Mouse (Mus musculus) neural tube, embryonic 13.5 days (tissue): ENCODE results near the gene Galnt9. TPM values are rescaled to one million over a fixed set of nuclear protein-coding genes. Genes with fewer than 3 reads are reported as not detected.

Experiments used
- ATAC-seq: fragments of 200-750 bp; cut with Nextera tagmentation; 2 replicates; pipeline ENCODE4 v1.8.0; 2017; ENCODE audit warnings: low read depth, mild to moderate bottlenecking, moderate TSS enrichment, moderate library complexity
- H3K27ac ChIP-seq: fragments of 300-500 bp; sonication (generic); replicated peaks from 2 replicates; pipeline ENCODE4 v1.5.1; 2015; ENCODE audit warnings: moderate library complexity, mild to moderate bottlenecking, inconsistent platforms
- H3K27me3 ChIP-seq: fragments of 300-500 bp; sonication (generic); 2 replicates; pipeline ENCODE4 v1.6.1; 2015; ENCODE audit warnings: mild to moderate bottlenecking, inconsistent platforms
- H3K36me3 ChIP-seq: fragments of 300-500 bp; sonication (generic); 2 replicates; pipeline ENCODE4 v1.6.1; 2015; ENCODE audit warnings: mild to moderate bottlenecking, inconsistent platforms
- H3K4me1 ChIP-seq: fragments of 300-500 bp; sonication (generic); replicated peaks from 2 replicates; pipeline ENCODE4 v1.6.1; 2015; ENCODE audit warnings: inconsistent platforms
- H3K4me2 ChIP-seq: fragments of 300-500 bp; sonication (generic); 2 replicates; pipeline ENCODE4 v1.6.1; 2015; ENCODE audit warnings: inconsistent platforms, mild to moderate bottlenecking, moderate library complexity
- H3K4me3 ChIP-seq: fragments of 300-500 bp; sonication (generic); 2 replicates; pipeline ENCODE4 v1.5.1; 2015; ENCODE audit warnings: mild to moderate bottlenecking, inconsistent platforms
- H3K9ac ChIP-seq: fragments of 300-500 bp; sonication (generic); 2 replicates; pipeline ENCODE4 v1.6.1; 2015; ENCODE audit warnings: moderate library complexity, mild to moderate bottlenecking, inconsistent platforms
- H3K9me3 ChIP-seq: fragments of 300-500 bp; sonication (generic); 2 replicates; pipeline ENCODE4 v1.6.1; 2016; ENCODE audit warnings: inconsistent platforms
- WGBS: fragments of 180-500 bp; shearing (Covaris S2); methylation state at CpG from one replicate; pipeline ENCODE4 v1.1.7; 2015; 5-methylcytosine and 5-hydroxymethylcytosine counted together
- polyA plus RNA-seq: library from polyadenylated mRNA; unstranded; fragments of >200 nt; fragmentation: Nextera tagmentation; extraction: Ambion mirVana; gene quantifications from 2 replicates; pipeline ENCODE4 v1.2.1, GENCODE M21; 2015

Galnt9 gene
- polyA plus RNA-seq, 1 experiment from 2014 or later: 17.8 TPM

- no peaks in the 10 kb centered on the region for H3K36me3 ChIP-seq
- no peaks in the 10 kb centered on the region for H3K27me3 ChIP-seq
- 89% methylated on average over 8 of the region's 8 CpGs for WGBS
- H3K4me3 ChIP-seq: no peak overlapping the region
- no peak overlapping the region for H3K27ac ChIP-seq
- ATAC-seq: no peak
- H3K4me2 ChIP-seq: no peak overlapping the region
- no peak overlapping the region for H3K9ac ChIP-seq
- peaks cover 6% of the 10 kb centered on the region; the same call in 1 of the 2 replicates for H3K4me1 ChIP-seq
- no peaks in the 10 kb centered on the region for H3K9me3 ChIP-seq
Measured at GRCm38 (mm10) chr5:110559679-110560078, 15.5 kb downstream of the Galnt9 start.

DNA sequence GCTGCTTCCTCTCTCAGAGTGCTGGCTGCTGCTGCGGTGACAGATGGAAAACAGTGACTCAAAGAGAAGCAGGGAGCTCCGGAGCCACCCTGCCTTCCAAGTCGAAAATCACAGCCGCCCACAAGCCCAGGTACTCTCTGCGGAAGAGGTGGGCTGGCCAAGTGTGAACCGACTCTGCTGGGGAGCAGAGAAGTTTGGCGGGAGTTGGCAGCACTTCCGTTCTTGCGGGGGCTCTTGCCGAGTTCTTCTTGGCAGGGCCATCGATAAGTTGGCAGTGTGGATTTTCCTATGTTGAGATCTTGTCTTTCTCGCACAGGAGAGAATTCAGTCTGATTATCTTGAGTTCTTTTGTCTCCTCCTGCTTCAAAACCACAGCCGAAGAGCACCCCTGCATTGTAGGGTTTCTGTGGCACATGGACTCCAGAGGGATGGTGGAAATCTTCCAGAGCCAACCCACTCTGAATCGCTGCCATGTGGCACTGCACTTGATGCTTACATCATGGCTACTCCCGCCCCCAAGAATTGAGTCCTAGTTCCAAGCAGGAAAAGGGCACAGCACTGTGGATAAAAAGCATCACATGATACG, 18.7 kb downstream of the Galnt9 start:
- no peak overlapping the region for H3K9ac ChIP-seq
- no peak overlapping the region for H3K27ac ChIP-seq
- 83% methylated on average over 16 of the region's 16 CpGs for WGBS
- no peak for ATAC-seq
- H3K9me3 ChIP-seq: no peaks in the 10 kb centered on the region
- peaks cover 10% of the 10 kb centered on the region; the same call in 1 of the 2 replicates for H3K4me1 ChIP-seq
- no peak overlapping the region for H3K4me2 ChIP-seq
- H3K4me3 ChIP-seq: no peak overlapping the region
- no peaks in the 10 kb centered on the region for H3K36me3 ChIP-seq
- H3K27me3 ChIP-seq: no peaks in the 10 kb centered on the region

GRCm38 (mm10) chr5:110564986-110565644, 21.0 kb downstream of the Galnt9 start:
- H3K36me3 ChIP-seq: no peaks in the 10 kb centered on the region
- no peak overlapping the region for H3K9ac ChIP-seq
- no peak for ATAC-seq
- no peaks in the 10 kb centered on the region for H3K9me3 ChIP-seq
- 69% methylated on average over 4 of the region's 4 CpGs for WGBS
- no peak overlapping the region for H3K4me3 ChIP-seq
- H3K27me3 ChIP-seq: no peaks in the 10 kb centered on the region
- H3K4me1 ChIP-seq: peaks cover 11% of the 10 kb centered on the region; the same call in 1 of the 2 replicates
- no peak overlapping the region for H3K4me2 ChIP-seq
- no peak overlapping the region for H3K27ac ChIP-seq

GRCm38 (mm10) chr5:110567547-110567946, 23.4 kb downstream of the Galnt9 start:
- H3K27ac ChIP-seq: no peak overlapping the region
- no peak for ATAC-seq
- H3K4me3 ChIP-seq: no peak overlapping the region
- no peaks in the 10 kb centered on the region for H3K27me3 ChIP-seq
- H3K4me1 ChIP-seq: peaks cover 11% of the 10 kb centered on the region; the same call in 1 of the 2 replicates
- H3K9me3 ChIP-seq: no peaks in the 10 kb centered on the region
- H3K9ac ChIP-seq: no peak overlapping the region
- H3K36me3 ChIP-seq: no peaks in the 10 kb centered on the region
- 91% methylated on average over 2 of the region's 2 CpGs for WGBS
- H3K4me2 ChIP-seq: no peak overlapping the region

DNA sequence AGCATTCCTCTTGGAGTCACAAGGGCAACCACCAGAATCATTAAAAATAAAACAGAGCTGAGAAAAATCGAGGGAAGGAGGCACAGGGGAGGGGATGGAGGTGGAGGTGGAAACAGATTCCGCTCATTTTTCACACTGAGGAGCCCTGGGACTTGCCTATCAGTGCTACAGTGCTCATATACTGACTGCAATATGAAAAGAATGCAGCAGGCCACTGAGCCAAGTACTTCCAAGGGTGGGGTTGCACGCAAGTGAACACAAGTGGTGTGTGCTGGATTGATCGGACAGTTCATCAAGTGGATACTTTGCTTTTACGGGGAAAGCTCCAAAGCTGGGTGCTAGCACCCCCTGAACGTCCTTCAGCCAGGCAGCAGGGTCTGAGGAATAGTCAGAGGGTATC, 30.7 kb downstream of the Galnt9 start:
- Histone ChIP-seq H3K4me2 (no peak overlapping the region), H3K9ac (no peak overlapping the region), H3K9me3 (no peaks in the 10 kb centered on the region), H3K4me3 (no peak overlapping the region), H3K36me3 (no peaks in the 10 kb centered on the region), H3K27me3 (peaks cover 4% of the 10 kb centered on the region; the same call in 1 of the 2 replicates), H3K27ac (no peak overlapping the region), H3K4me1 (no peaks in the 10 kb centered on the region)
- WGBS: 82% methylated on average over 6 of the region's 6 CpGs
- no peak for ATAC-seq

DNA sequence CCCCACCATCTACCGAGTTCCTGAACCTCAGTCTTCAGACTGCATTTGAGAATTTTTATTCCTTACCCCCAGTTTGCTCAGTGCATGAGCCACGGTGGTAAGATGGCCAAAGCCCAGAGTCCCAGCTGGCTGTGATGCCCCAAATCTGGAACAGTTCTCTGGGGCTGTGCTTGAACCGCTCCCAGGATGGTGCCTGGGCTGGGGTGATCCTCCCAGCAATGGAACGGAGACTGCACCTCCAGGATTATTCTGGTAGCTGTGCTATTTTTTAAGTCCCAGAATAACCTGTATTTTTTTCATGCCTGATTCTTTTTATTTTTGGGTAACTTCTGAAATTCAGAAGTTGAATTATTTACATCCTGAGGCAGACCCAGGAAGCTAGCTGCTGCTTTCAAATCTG, 35.1 kb downstream of the Galnt9 start:
- no peak overlapping the region for H3K4me3 ChIP-seq
- peaks cover 13% of the 10 kb centered on the region for H3K4me1 ChIP-seq
- H3K27ac ChIP-seq: no peak overlapping the region
- no peaks in the 10 kb centered on the region for H3K36me3 ChIP-seq
- no peak overlapping the region for H3K9ac ChIP-seq
- WGBS: 90% methylated on average over 4 of the region's 4 CpGs
- no peak for ATAC-seq
- H3K27me3 ChIP-seq: peaks cover 4% of the 10 kb centered on the region; the same call in 1 of the 2 replicates
- no peak overlapping the region for H3K4me2 ChIP-seq
- H3K9me3 ChIP-seq: no peaks in the 10 kb centered on the region

DNA sequence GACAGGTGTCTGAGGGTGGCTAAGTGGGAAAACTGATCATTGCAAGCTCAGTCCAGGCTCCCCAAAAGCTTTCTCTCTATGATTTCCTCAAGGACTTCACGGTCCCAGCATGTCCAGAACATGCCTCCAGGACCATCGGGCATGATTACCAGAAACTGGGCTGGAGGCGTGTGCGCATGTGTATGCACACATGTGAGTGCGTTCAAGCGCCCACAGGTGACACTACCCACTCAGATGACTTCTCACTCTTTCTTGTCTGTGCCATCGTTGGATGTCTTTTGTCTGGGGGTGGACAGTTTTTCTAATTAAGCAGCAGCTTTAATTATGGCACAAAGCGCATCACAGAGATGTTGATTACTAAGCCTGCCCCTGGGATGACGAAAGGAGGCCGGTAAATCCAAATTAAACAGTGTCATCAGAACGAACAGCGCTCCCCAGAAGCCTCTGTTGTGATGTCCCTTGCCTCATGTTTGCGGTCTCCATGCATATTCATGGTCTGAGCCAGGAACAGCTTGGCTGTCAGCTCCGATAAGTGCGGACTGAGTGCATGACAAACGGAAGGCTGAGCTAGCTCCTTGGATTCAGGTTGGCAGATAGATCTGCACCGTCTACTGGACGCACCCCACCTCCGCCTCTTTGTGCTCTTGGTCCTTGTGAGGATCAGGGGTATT, 36.5 kb downstream of the Galnt9 start:
- Histone ChIP-seq H3K4me1 (peaks cover 13% of the 10 kb centered on the region), H3K9ac (no peak overlapping the region), H3K27me3 (peaks cover 4% of the 10 kb centered on the region; the same call in 1 of the 2 replicates), H3K36me3 (no peaks in the 10 kb centered on the region), H3K27ac (no peak overlapping the region), H3K4me3 (no peak overlapping the region), H3K4me2 (no peak overlapping the region), H3K9me3 (no peaks in the 10 kb centered on the region)
- 61% methylated on average over 19 of the region's 19 CpGs for WGBS
- peak; percentile 62; the same call in 1 of the 2 replicates for ATAC-seq

DNA sequence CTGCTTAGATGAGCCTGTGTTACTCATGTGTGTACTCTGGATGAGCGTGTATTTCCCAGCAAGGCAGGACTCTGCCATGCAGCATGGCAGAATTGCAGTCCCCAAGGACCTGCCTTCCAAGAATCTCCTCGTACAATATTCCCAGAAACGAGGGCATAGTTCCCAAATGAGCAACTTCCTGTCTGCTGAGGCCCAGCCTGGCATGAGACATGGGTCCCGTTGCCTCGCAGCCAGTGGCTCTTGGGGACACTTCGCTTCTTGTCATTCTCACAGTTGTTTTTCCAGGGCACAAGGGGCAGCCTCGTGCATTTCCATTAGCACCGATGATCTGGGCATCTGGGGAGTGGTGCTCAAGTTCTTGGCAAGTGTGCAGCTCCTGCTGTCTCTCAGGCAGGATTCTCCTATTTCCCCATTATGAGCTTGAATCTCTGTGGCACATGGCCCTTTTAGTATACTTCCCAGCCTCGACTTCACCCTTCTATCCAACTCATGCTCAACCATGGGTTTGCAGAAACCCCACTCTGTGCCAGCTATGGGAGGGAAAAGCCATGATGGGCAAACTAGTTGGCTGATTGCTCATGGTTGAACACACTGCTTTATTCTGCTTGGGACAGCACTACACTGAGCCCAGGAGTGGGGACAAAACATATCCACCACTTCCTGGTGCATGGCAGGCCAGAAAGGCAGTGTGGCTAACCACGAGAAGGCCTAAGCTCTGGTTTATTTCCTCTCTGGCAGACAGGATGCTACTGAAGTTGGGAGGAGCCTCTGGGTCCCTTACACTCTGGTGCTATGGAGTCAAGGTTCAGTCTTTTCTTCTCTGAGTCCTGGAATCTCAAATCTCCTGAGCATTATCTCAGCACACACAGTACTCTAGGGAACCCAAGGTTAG, 38.7 kb downstream of the Galnt9 start:
- WGBS: 60% methylated on average over 10 of the region's 10 CpGs
- Histone ChIP-seq H3K36me3 (no peaks in the 10 kb centered on the region), H3K4me1 (peaks cover 13% of the 10 kb centered on the region), H3K4me2 (no peak overlapping the region), H3K27me3 (peaks cover 4% of the 10 kb centered on the region; the same call in 1 of the 2 replicates), H3K27ac (no peak overlapping the region), H3K9ac (no peak overlapping the region), H3K4me3 (no peak overlapping the region), H3K9me3 (no peaks in the 10 kb centered on the region)
- no peak for ATAC-seq

- H3K4me3 ChIP-seq: no peak overlapping the region
- H3K9ac ChIP-seq: no peak overlapping the region
- peaks cover 10% of the 10 kb centered on the region; the same call in 1 of the 2 replicates for H3K36me3 ChIP-seq
- H3K27ac ChIP-seq: no peak overlapping the region
- H3K9me3 ChIP-seq: no peaks in the 10 kb centered on the region
- no peaks in the 10 kb centered on the region for H3K4me1 ChIP-seq
- H3K27me3 ChIP-seq: no peaks in the 10 kb centered on the region
- no peak for ATAC-seq
- no peak overlapping the region for H3K4me2 ChIP-seq
Measured at GRCm38 (mm10) chr5:110587467-110587866, 43.3 kb downstream of the Galnt9 start.

DNA sequence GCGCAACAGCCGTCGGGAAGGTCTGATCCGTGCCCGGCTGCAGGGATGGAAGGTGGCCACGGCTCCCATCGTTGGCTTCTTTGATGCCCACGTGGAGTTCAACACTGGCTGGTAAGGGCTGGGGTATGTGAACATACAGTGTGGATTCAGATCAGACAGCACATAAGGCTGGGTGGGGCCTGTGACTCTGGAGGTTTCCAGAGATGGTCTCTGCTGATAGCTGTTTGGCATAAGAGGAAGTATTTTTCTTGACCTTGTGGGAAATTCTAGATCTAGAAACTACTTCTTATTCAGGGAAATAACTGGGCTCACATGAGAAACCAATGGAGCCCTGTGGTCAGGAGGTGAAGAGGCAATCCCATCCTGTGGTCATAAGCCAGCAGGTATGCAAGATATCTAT, 45.7 kb downstream of the Galnt9 start:
- Histone ChIP-seq H3K4me2 (no peak overlapping the region), H3K9ac (no peak overlapping the region), H3K27me3 (no peaks in the 10 kb centered on the region), H3K4me3 (no peak overlapping the region), H3K27ac (no peak overlapping the region), H3K9me3 (no peaks in the 10 kb centered on the region), H3K36me3 (peaks cover 10% of the 10 kb centered on the region; the same call in 1 of the 2 replicates), H3K4me1 (no peaks in the 10 kb centered on the region)
- WGBS: 95% methylated on average over 8 of the region's 8 CpGs
- no peak for ATAC-seq

GRCm38 (mm10) chr5:110594465-110594864, 50.3 kb downstream of the Galnt9 start:
- Histone ChIP-seq H3K9ac (no peak overlapping the region), H3K4me2 (no peak overlapping the region), H3K9me3 (no peaks in the 10 kb centered on the region), H3K4me3 (no peak overlapping the region), H3K27ac (no peak overlapping the region), H3K4me1 (peaks cover 23% of the 10 kb centered on the region), H3K27me3 (0 out of 2 replicates have a peak, but pooled peaks cover 6% of the 10 kb centered on the region), H3K36me3 (peaks cover 10% of the 10 kb centered on the region; the same call in 1 of the 2 replicates)
- WGBS: 93% methylated on average over 8 of the region's 8 CpGs
- no peak for ATAC-seq
